Mouse (Mus musculus): ENCODE results near the gene Ints11. TPM values are rescaled to one million over a fixed set of nuclear protein-coding genes. Genes with fewer than 3 reads are reported as not detected.

Gene Ints11
- polyA plus RNA-seq, 1 experiment from 2014 or later = 50.0 TPM

Small RNA genes within 50 kb of the gene (microRNA-seq; reads per million reads assigned to microRNA genes)
- not detected for gene Gm22991

Other genes starting within 250 kb of the Ints11 start
- 41.1 and 45.5 TPM in 2 replicates for gene Cdk11b, start 244.7 kb upstream of the Ints11 start, polyA plus RNA-seq (2016; fragmentation: Nextera tagmentation; extraction: Ambion mirVana)
- not detected in 2 replicates for gene Gm10563, start 224.1 kb upstream of the Ints11 start, polyA plus RNA-seq (2016; fragmentation: Nextera tagmentation; extraction: Ambion mirVana)
- gene Mmp23, start 216.2 kb upstream of the Ints11 start, polyA plus RNA-seq (2016; fragmentation: Nextera tagmentation; extraction: Ambion mirVana) = 8.1 and 9.2 TPM in 2 replicates
- 7.2 and 7.4 TPM in 2 replicates for gene Mib2, start 200.3 kb upstream of the Ints11 start, polyA plus RNA-seq (2016; fragmentation: Nextera tagmentation; extraction: Ambion mirVana)
- 1.9 and 2.0 TPM in 2 replicates for gene Fndc10, start 175.2 kb upstream of the Ints11 start, polyA plus RNA-seq (2016; fragmentation: Nextera tagmentation; extraction: Ambion mirVana)
- 80.8 and 91.2 TPM in 2 replicates for gene Ssu72, start 164.7 kb upstream of the Ints11 start, polyA plus RNA-seq (2016; fragmentation: Nextera tagmentation; extraction: Ambion mirVana)
- 0.17 and 0.24 TPM in 2 replicates for gene Tmem240, start 134.7 kb upstream of the Ints11 start, polyA plus RNA-seq (2016; fragmentation: Nextera tagmentation; extraction: Ambion mirVana)
- 101 and 110 TPM in 2 replicates for gene Atad3a, start 108.5 kb upstream of the Ints11 start, polyA plus RNA-seq (2016; fragmentation: Nextera tagmentation; extraction: Ambion mirVana)
- gene Vwa1, start 94.8 kb upstream of the Ints11 start, polyA plus RNA-seq (2016; fragmentation: Nextera tagmentation; extraction: Ambion mirVana) = 0.49 and 0.73 TPM in 2 replicates
- 0.32 TPM in 2 replicates for gene Tmem88b, start 83.7 kb upstream of the Ints11 start, polyA plus RNA-seq (2016; fragmentation: Nextera tagmentation; extraction: Ambion mirVana)
- gene Ankrd65, start 79.1 kb upstream of the Ints11 start, polyA plus RNA-seq (2016; fragmentation: Nextera tagmentation; extraction: Ambion mirVana) = not detected in 2 replicates
- gene Mrpl20, start 66.7 kb upstream of the Ints11 start, polyA plus RNA-seq (2016; fragmentation: Nextera tagmentation; extraction: Ambion mirVana) = 223 and 228 TPM in 2 replicates
- 98.8 and 101 TPM in 2 replicates for gene Ccnl2, start 57.1 kb upstream of the Ints11 start, polyA plus RNA-seq (2016; fragmentation: Nextera tagmentation; extraction: Ambion mirVana)
- 146 and 153 TPM in 2 replicates for gene Aurkaip1, start 38.3 kb upstream of the Ints11 start, polyA plus RNA-seq (2016; fragmentation: Nextera tagmentation; extraction: Ambion mirVana)
- gene Mxra8, start 29.9 kb upstream of the Ints11 start, polyA plus RNA-seq (2016; fragmentation: Nextera tagmentation; extraction: Ambion mirVana) = 8.1 and 9.2 TPM in 2 replicates
- gene Dvl1, start 22.1 kb upstream of the Ints11 start, polyA plus RNA-seq (2016; fragmentation: Nextera tagmentation; extraction: Ambion mirVana) = 10.7 and 12.1 TPM in 2 replicates
- 0.07 and 0.11 TPM in 2 replicates for gene Tas1r3, start 6.2 kb upstream of the Ints11 start, polyA plus RNA-seq (2016; fragmentation: Nextera tagmentation; extraction: Ambion mirVana)
- gene Cptp, start 106 bp upstream of the Ints11 start, polyA plus RNA-seq (2016; fragmentation: Nextera tagmentation; extraction: Ambion mirVana) = 10.3 and 10.8 TPM in 2 replicates
- 32.7 and 33.6 TPM in 2 replicates for gene Pusl1, start 22.2 kb downstream of the Ints11 start, polyA plus RNA-seq (2016; fragmentation: Nextera tagmentation; extraction: Ambion mirVana)
- gene Acap3, start 22.3 kb downstream of the Ints11 start, polyA plus RNA-seq (2016; fragmentation: Nextera tagmentation; extraction: Ambion mirVana) = 13.4 and 13.6 TPM in 2 replicates
- 106 and 111 TPM in 2 replicates for gene Ube2j2, start 74.3 kb downstream of the Ints11 start, polyA plus RNA-seq (2016; fragmentation: Nextera tagmentation; extraction: Ambion mirVana)
- gene C1qtnf12, start 92.8 kb downstream of the Ints11 start, polyA plus RNA-seq (2016; fragmentation: Nextera tagmentation; extraction: Ambion mirVana) = 45.0 and 48.8 TPM in 2 replicates
- gene B3galt6, start 123.1 kb downstream of the Ints11 start, polyA plus RNA-seq (2016; fragmentation: Nextera tagmentation; extraction: Ambion mirVana) = 8.2 and 8.7 TPM in 2 replicates
- gene Sdf4, start 123.3 kb downstream of the Ints11 start, polyA plus RNA-seq (2016; fragmentation: Nextera tagmentation; extraction: Ambion mirVana) = 93.4 and 93.9 TPM in 2 replicates
- gene Tnfrsf4, start 144.3 kb downstream of the Ints11 start, polyA plus RNA-seq (2016; fragmentation: Nextera tagmentation; extraction: Ambion mirVana) = 0.39 and 0.60 TPM in 2 replicates
- 0.77 and 0.99 TPM in 2 replicates for gene Tnfrsf18, start 156.6 kb downstream of the Ints11 start, polyA plus RNA-seq (2016; fragmentation: Nextera tagmentation; extraction: Ambion mirVana)
- gene Ttll10, start 189.9 kb downstream of the Ints11 start, polyA plus RNA-seq (2016; fragmentation: Nextera tagmentation; extraction: Ambion mirVana) = 0.07 and 0.15 TPM in 2 replicates
- 19.6 and 20.3 TPM in 2 replicates for gene 9430015G10Rik, start 240.4 kb downstream of the Ints11 start, polyA plus RNA-seq (2016; fragmentation: Nextera tagmentation; extraction: Ambion mirVana)

Measured in liver, embryonic 12.5 days (tissue).